Mouse (Mus musculus): ENCODE measurements around the gene Cdrt4.

DNA sequence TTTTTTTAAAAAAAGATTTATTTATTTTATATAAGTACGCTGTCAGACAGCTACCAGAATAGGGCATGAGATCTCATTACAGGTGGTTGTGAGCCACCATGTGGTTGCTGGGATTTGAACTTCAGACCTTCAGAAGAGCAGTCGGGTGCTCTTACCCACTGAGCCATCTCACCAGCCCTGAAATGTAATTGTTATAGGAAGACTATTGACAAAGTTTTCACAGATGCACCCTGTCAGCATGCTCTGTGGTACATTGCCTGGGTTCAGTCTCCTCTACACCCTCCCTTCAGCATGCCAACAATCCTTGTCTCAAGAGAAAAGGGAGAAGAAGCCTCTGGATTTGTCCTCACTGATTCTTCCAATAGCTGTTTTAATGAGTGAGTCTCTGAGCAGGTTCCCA lies 37.9 kb upstream of the Cdrt4 start:
- no peak for TF ChIP-seq POLR2A (IDR thresholded peaks at IDR 0.05; ENCODE audit: control insufficient read depth, low read depth, low read length)
- no peak for TF ChIP-seq CTCF (IDR thresholded peaks at IDR 0.05; ENCODE audit: control insufficient read depth, insufficient read depth, insufficient replicate concordance, low read depth, low read length)

All from testis, adult 2 months (tissue).